Mouse (Mus musculus) Patski (cell line): ENCODE measurements around the gene Nbl1. TPM values are rescaled to one million over a fixed set of nuclear protein-coding genes. Genes with fewer than 3 reads are reported as not detected.

Source experiments
- ATAC-seq: fragments of 100-300 bp; one replicate; pipeline ENCODE4 v1.8.0; 2021
- CTCF ChIA-PET: fragments of 350-600 bp; sonication (Branson Sonifier 250); formaldehyde crosslinking; loops from one replicate; lab custom pipeline; 2022; ENCODE audit warnings: inconsistent platforms; lab: Charles Lee
- POLR2A ChIA-PET: fragments of 350-600 bp; sonication (Branson Sonifier 250); formaldehyde crosslinking; loops from one replicate; lab custom pipeline; 2022; ENCODE audit warnings: antibody characterized with exemption, inconsistent platforms; lab: Charles Lee
- DNase-seq: peaks from one replicate; pipeline ENCODE4 v3.0.0-alpha.2; 2011; ENCODE audit warnings: low read depth, low spot score
- H3K27me3 ChIP-seq: fragments of 371-371 bp; one replicate; pipeline ENCODE4 v1.5.1; 2021
- CTCF ChIP-seq: fragments of 100-300 bp; IDR thresholded peaks from one replicate; pipeline ENCODE4 v1.5.1; 2021
- in situ Hi-C: fragments of 300-500 bp; cut with MboI; formaldehyde crosslinking; loops from 3 replicates; pipeline ENCODE4 v1.11.1; 2018; ENCODE audit warnings: low pct_unique_long_range_greater_than_20kb, mixed read lengths
- polyA plus RNA-seq: library from polyadenylated mRNA; unstranded; gene quantifications from one replicate; pipeline ENCODE4 v1.2.3, GENCODE M21; 2021

The Nbl1 gene
- polyA plus RNA-seq, 1 experiment from 2014 or later = 55.7 TPM

GRCm38 (mm10) chr4:139086037-139086436, 6.8 kb downstream of the Nbl1 start:
- no peak for TF ChIP-seq CTCF
- in situ Hi-C loops = no loop called here

GRCm38 (mm10) chr4:139085337-139085736, 7.5 kb downstream of the Nbl1 start:
- H3K27me3 ChIP-seq = no peaks in the 10 kb centered on the region
- DNase-seq = no peak
- ATAC-seq = no peak
- ChIA-PET CTCF (interaction anchor here (0.8 to 1.5 kb wide), 5 partner anchors 155 to 226 kb away, joined by 3 to 4 read pairs (median 4); no protein-coding TSS in a partner anchor), POLR2A (no interaction called here)
- in situ Hi-C loops = no loop called here
- TF ChIP-seq CTCF = no peak

More at GRCm38 (mm10) chr4:139086037-139086436, 6.8 kb downstream of the Nbl1 start:
- CTCF ChIA-PET = interaction anchor here (0.8 to 1.6 kb wide), 5 partner anchors 164 to 225 kb away, joined by 3 to 6 read pairs (median 4); no protein-coding TSS in a partner anchor
- H3K27me3 ChIP-seq = no peaks in the 10 kb centered on the region
- DNase-seq (no peak), ATAC-seq (no peak)
- POLR2A ChIA-PET = no interaction called here

GRCm38 (mm10) chr4:139082790-139083564, 9.8 kb downstream of the Nbl1 start:
- ATAC-seq = no peak

GRCm38 (mm10) chr4:139081270-139081931, 11.4 kb downstream of the Nbl1 start:
- no peak for TF ChIP-seq CTCF
- ChIA-PET CTCF (no interaction called here), POLR2A (no interaction called here)
- DNase-seq (no peak), ATAC-seq (no peak)
- H3K27me3 ChIP-seq = no peaks in the 10 kb centered on the region
- in situ Hi-C loops = loop anchor here (5.0 kb wide), 1 partner anchor 206 kb away; no protein-coding TSS in a partner anchor

More at GRCm38 (mm10) chr4:139082790-139083564, 9.8 kb downstream of the Nbl1 start:
- no peaks in the 10 kb centered on the region for H3K27me3 ChIP-seq
- CTCF ChIA-PET = no interaction called here
- POLR2A ChIA-PET = no interaction called here
- no peak for DNase-seq
- in situ Hi-C loops = loop anchor here (5.0 kb wide), 1 partner anchor 204 kb away; no protein-coding TSS in a partner anchor
- no peak for TF ChIP-seq CTCF

GRCm38 (mm10) chr4:139080259-139080658, 12.5 kb downstream of the Nbl1 start:
- DNase-seq = no peak
- ATAC-seq = no peak
- ChIA-PET CTCF (interaction anchor here (1.3 kb wide), 1 partner anchor 158 kb away, joined by 4 read pairs; no protein-coding TSS in a partner anchor), POLR2A (no interaction called here)
- in situ Hi-C loops = loop anchor here (5.0 kb wide), 1 partner anchor 207 kb away; no protein-coding TSS in a partner anchor
- TF ChIP-seq CTCF = no peak
- no peaks in the 10 kb centered on the region for H3K27me3 ChIP-seq

GRCm38 (mm10) chr4:139079439-139079838, 13.4 kb downstream of the Nbl1 start:
- ATAC-seq = no peak
- ChIA-PET CTCF (interaction anchor here (1.3 kb wide), 1 partner anchor 157 kb away, joined by 4 read pairs; no protein-coding TSS in a partner anchor), POLR2A (no interaction called here)
- no peak for DNase-seq
- peaks cover under 1% of the 10 kb centered on the region for H3K27me3 ChIP-seq
- in situ Hi-C loops = no loop called here
- no peak for TF ChIP-seq CTCF

GRCm38 (mm10) chr4:139078726-139079125, 14.1 kb downstream of the Nbl1 start:
- H3K27me3 ChIP-seq = peaks cover 6% of the 10 kb centered on the region
- in situ Hi-C loops = no loop called here
- CTCF ChIA-PET = no interaction called here
- ATAC-seq (no peak), DNase-seq (no peak)
- TF ChIP-seq CTCF = no peak
- POLR2A ChIA-PET = no interaction called here

- CTCF ChIA-PET = interaction anchor here (0.8 kb wide), 3 partner anchors 151 to 252 kb away, joined by 3 read pairs; partner anchors contain the start of genes Akr7a5 and Pqlc2
- peaks cover 6% of the 10 kb centered on the region for H3K27me3 ChIP-seq
- DNase-seq (no peak), ATAC-seq (no peak)
- POLR2A ChIA-PET = no interaction called here
- TF ChIP-seq CTCF = no peak
- in situ Hi-C loops = no loop called here
Measured at GRCm38 (mm10) chr4:139078313-139078712, 14.5 kb downstream of the Nbl1 start.

GRCm38 (mm10) chr4:139075915-139076314, 16.9 kb downstream of the Nbl1 start:
- DNase-seq = no peak
- ChIA-PET CTCF (no interaction called here), POLR2A (no interaction called here)
- in situ Hi-C loops = no loop called here
- ATAC-seq = no peak
- no peak for TF ChIP-seq CTCF
- peaks cover 6% of the 10 kb centered on the region for H3K27me3 ChIP-seq

GRCm38 (mm10) chr4:139075041-139075711, 17.6 kb downstream of the Nbl1 start, which contains the start of gene Htr6:
Htr6 (minus strand) TSS chr4:139075570.
- CTCF ChIA-PET = no interaction called here
- in situ Hi-C loops = no loop called here
- no peak for TF ChIP-seq CTCF
- H3K27me3 ChIP-seq = peaks cover 6% of the 10 kb centered on the region
- POLR2A ChIA-PET = no interaction called here
- DNase-seq (no peak), ATAC-seq (no peak)
